Mouse (Mus musculus) myocyte (in vitro differentiated cells): ENCODE measurements at regions not wholly inside any gene's neighbourhood (a gene's known extent, or its start where the extent isn't known, plus 50 kb on each side); places are given as distances from the start of the nearest gene placed in this dataset.

Experiments
- CEBPB ChIP-seq: IDR thresholded peaks from 2 replicates; pipeline ENCODE4 v1.6.1; 2011; ENCODE audit warnings: mild to moderate bottlenecking, moderate library complexity; ENCODE audit not compliant: poor library complexity, insufficient read depth, severe bottlenecking
- MAX ChIP-seq: IDR thresholded peaks from one replicate; pipeline ENCODE4 v1.6.1; 2011; ENCODE audit warnings: low read depth, mild to moderate bottlenecking, control low read depth
- MYOD1 ChIP-seq, 3 experiments: IDR thresholded peaks; one replicate each; pipeline ENCODE4 v1.6.1; 2011; ENCODE audit warnings: control low read depth in 2 of 3, low read depth in 2 of 3, mild to moderate bottlenecking in 2 of 3, moderate library complexity in 1 of 3; ENCODE audit not compliant: insufficient read length in 2 of 3, control insufficient read depth in 1 of 3
- MYOG ChIP-seq, 3 experiments: IDR thresholded peaks; one replicate each; pipeline ENCODE4 v1.6.1; 2011; ENCODE audit warnings: control low read depth in 2 of 3, low read depth in 2 of 3, mild to moderate bottlenecking in 2 of 3; ENCODE audit not compliant: insufficient read length in 2 of 3, control insufficient read depth in 1 of 3, insufficient read depth in 1 of 3
- POLR2A ChIP-seq: IDR thresholded peaks from one replicate; pipeline ENCODE4 v1.6.1; 2011; ENCODE audit warnings: low read depth, mild to moderate bottlenecking, control low read depth, moderate library complexity; ENCODE audit not compliant: insufficient read length
- POLR2AphosphoS2 ChIP-seq: IDR thresholded peaks from one replicate; pipeline ENCODE4 v1.6.1; 2011; ENCODE audit warnings: low read depth, control low read depth; ENCODE audit not compliant: insufficient read length
- SRF ChIP-seq: IDR thresholded peaks from one replicate; pipeline ENCODE4 v1.6.1; 2011; ENCODE audit warnings: low read depth; ENCODE audit not compliant: control insufficient read depth, insufficient read length
- TCF3 ChIP-seq: IDR thresholded peaks from one replicate; pipeline ENCODE4 v1.6.1; 2011; ENCODE audit warnings: low read depth, control low read depth; ENCODE audit not compliant: insufficient read length

- TF ChIP-seq POLR2A (no peak), MYOD1 (IDR thresholded peaks at IDR 0.05; ENCODE audit: control insufficient read depth in 1 of 3, insufficient read length in 2 of 3, low read depth in 2 of 3) (peak in 2 of 3 experiments; percentile 34 to 39), MAX (no peak), POLR2AphosphoS2 (no peak), CEBPB (no peak), TCF3 (no peak), SRF (no peak), MYOG (IDR thresholded peaks at IDR 0.05; ENCODE audit: control insufficient read depth in 1 of 3, insufficient read depth in 1 of 3, insufficient read length in 2 of 3, low read depth in 2 of 3) (peak in 2 of 3 experiments; percentile 49 to 65)
These were observed 105.5 kb upstream of the Cpne8 start for GRCm38 (mm10) chr15:90784741-90785140.
